Mouse (Mus musculus) E14TG2a.4 (cell line): ENCODE data around the gene Rnase12.

Source experiments
- CTCF ChIP-seq: conservative IDR thresholded peaks from 2 replicates; pipeline ENCODE4 v1.5.1; 2014; ENCODE audit warnings: low read length
- NANOG ChIP-seq: IDR thresholded peaks from 2 replicates; pipeline ENCODE4 v1.6.1; 2014; ENCODE audit warnings: borderline replicate concordance, low read length, mixed read lengths

DNA sequence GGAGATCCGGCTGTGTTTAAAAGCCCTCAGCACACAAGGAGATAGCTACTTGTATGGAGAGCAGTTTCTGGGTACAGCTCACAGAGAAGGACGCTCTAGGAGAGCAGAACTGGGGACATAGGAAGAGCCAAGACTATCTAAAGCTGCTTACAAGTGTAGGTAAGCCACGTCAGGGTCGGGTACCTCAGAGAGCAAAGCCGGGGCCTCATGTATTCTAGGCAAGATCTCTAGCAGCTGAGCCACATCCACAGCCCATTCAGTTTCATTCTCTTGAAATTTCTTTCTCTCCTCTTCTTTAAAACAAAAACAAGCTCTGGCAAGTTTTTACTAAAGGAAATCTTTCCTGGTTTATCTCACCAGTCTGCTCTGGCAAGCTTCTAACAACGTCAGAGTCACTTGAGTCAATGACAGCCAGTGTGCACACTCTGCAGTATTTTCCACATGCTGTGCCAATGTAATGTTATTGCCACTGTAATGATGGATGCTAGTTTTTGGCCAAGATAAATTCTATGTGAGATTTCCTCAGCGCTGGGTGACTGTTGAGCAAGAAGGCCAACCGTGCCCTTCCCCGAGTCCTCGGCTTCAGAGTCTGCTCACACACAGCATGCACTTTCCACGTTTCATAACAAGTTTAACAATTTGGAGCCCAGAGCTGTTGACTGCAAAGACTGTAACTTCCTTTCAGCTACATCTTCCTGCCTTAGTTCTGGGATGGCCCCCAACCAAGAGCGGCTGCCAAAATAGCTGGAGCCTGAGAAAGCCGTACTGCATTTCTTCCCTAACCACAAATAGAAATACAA, 49.3 kb downstream of the Rnase12 start:
- no peak for TF ChIP-seq CTCF
- TF ChIP-seq NANOG, result no peak
